Mouse (Mus musculus) ES-E14 (cell line): ENCODE measurements around the gene Arhgap17. TPM values are rescaled to one million over a fixed set of nuclear protein-coding genes. Genes with fewer than 3 reads are reported as not detected.
A peak's percentile ranks its signal among the peaks of the same experiment; 100 is the strongest.

Source experiments
- DNase-seq: peaks from one replicate; pipeline ENCODE4 v3.0.0-alpha.2; 2013; ENCODE audit warnings: low read depth, low spot score
- H3K27ac ChIP-seq: 2 replicates; pipeline ENCODE4 v1.5.1; 2012; ENCODE audit warnings: low read depth, mild to moderate bottlenecking, low read length, moderate library complexity, mixed read lengths; ENCODE audit not compliant: poor library complexity, insufficient read depth, severe bottlenecking
- H3K36me3 ChIP-seq: 2 replicates; pipeline ENCODE4 v1.6.1; 2012; ENCODE audit warnings: mild to moderate bottlenecking, low read length, moderate library complexity, mixed read lengths; ENCODE audit not compliant: control insufficient read depth, poor library complexity, insufficient read depth, severe bottlenecking
- H3K4me1 ChIP-seq, 2 experiments: fragments of 150-350 bp in 1 of 2; sonication (generic) in 1 of 2; 2 replicates each; pipeline ENCODE4 v1.6.1; 2012; ENCODE audit warnings: low read length in 2 of 2, mild to moderate bottlenecking in 1 of 2, mixed read lengths in 1 of 2; ENCODE audit not compliant: control insufficient read depth in 2 of 2, insufficient read depth in 2 of 2, poor library complexity in 1 of 2
- H3K4me3 ChIP-seq, 2 experiments: fragments of 150-350 bp in 1 of 2; sonication (generic) in 1 of 2; 2 replicates each; pipeline ENCODE4 v1.5.1; 2012; ENCODE audit warnings: low read length in 2 of 2, low read depth in 1 of 2, mild to moderate bottlenecking in 1 of 2, mixed read lengths in 1 of 2; ENCODE audit not compliant: insufficient read depth in 1 of 2, poor library complexity in 1 of 2, severe bottlenecking in 1 of 2
- H3K9ac ChIP-seq: 2 replicates; pipeline ENCODE4 v1.6.1; 2012; ENCODE audit warnings: low read depth, mild to moderate bottlenecking, low read length, mixed read lengths; ENCODE audit not compliant: poor library complexity, insufficient read depth, severe bottlenecking
- H3K9me3 ChIP-seq: fragments of 150-350 bp; sonication (generic); 2 replicates; pipeline ENCODE4 v1.6.1; 2012; ENCODE audit warnings: low read depth, mild to moderate bottlenecking, low read length; ENCODE audit not compliant: control insufficient read depth, insufficient read depth
- CHD2 ChIP-seq: IDR thresholded peaks from 2 replicates; pipeline ENCODE4 v1.6.1; 2014; ENCODE audit warnings: mild to moderate bottlenecking, low read depth, low read length, inconsistent platforms
- HCFC1 ChIP-seq: IDR thresholded peaks from 2 replicates; pipeline ENCODE4 v1.6.1; 2012; ENCODE audit warnings: low read length, inconsistent platforms, borderline replicate concordance; ENCODE audit not compliant: insufficient read depth
- MAFK ChIP-seq: IDR thresholded peaks from 2 replicates; pipeline ENCODE4 v1.6.1; 2014; ENCODE audit warnings: mild to moderate bottlenecking, low read depth, low read length, inconsistent platforms; ENCODE audit not compliant: insufficient read depth
- ZC3H11A ChIP-seq: IDR thresholded peaks from 2 replicates; pipeline ENCODE4 v1.6.1; 2012; ENCODE audit warnings: low read depth, mild to moderate bottlenecking, inconsistent platforms, low read length, borderline replicate concordance
- ZNF384 ChIP-seq: IDR thresholded peaks from 2 replicates; pipeline ENCODE4 v1.6.1; 2012; ENCODE audit warnings: low read depth, low read length, inconsistent platforms
- in situ Hi-C, 2 experiments: fragments of 600-800 bp; cut with MboI; formaldehyde crosslinking; loops; one replicate each; pipeline ENCODE4 v1.15.1; 2025; ENCODE audit warnings: low sequenced_read_pairs in 2 of 2, inconsistent platforms in 1 of 2; ENCODE audit not compliant: unreplicated experiment in 2 of 2
- total RNA-seq: library from RNA; depleted of rRNA; stranded (reverse); fragments of 300-350 nt; gene quantifications from 2 replicates; pipeline ENCODE4 v1.2.3, GENCODE M21; 2012

The Arhgap17 gene
- total RNA-seq, 1 experiment = 9.5 TPM

DNA sequence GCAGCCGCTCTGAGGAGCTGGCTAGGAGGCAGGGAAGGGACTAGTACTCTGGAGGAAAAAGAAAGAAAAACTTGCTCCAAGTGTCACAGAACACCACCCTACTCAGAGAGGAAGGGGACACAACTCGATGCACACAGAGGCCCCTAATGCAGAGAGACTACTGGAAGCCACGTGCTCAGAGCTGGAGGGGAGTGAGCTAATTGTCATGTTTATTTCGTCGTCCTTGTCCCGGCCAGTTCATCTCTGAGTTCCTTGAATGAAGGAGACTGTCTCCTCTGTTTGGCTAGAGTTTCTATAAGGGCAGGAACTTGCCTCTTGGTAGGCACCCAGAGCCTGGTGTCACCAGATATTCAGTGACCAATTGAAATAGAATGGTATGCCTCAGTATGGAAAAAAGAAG is 118.4 kb downstream of the Arhgap17 start:
- peak; percentile 19 for DNase-seq
- in situ Hi-C loops = no loop called here
- TF ChIP-seq MAFK (no peak), HCFC1 (no peak), CHD2 (no peak), ZC3H11A (no peak), ZNF384 (no peak)

GRCm38 (mm10) chr7:123248166-123248565 is 121.5 kb downstream of the Arhgap17 start:
- no peak overlapping the region for H3K4me3 ChIP-seq
- H3K9ac ChIP-seq = no peak overlapping the region
- peaks cover 3% of the 10 kb centered on the region; the same call in 1 of the 2 replicates for H3K36me3 ChIP-seq
- DNase-seq = no peak
- H3K27ac ChIP-seq = no peak overlapping the region
- H3K4me1 ChIP-seq = peaks cover 6 to 25% of the 10 kb centered on the region in 2 experiments
- no peak for TF ChIP-seq CHD2
- no peak for TF ChIP-seq HCFC1
- no peak for TF ChIP-seq ZC3H11A
- H3K9me3 ChIP-seq = no peaks in the 10 kb centered on the region
- in situ Hi-C loops = no loop called here

More for the DNA sequence above, 118.4 kb downstream of the Arhgap17 start:
- Histone ChIP-seq H3K36me3 (peaks cover 3% of the 10 kb centered on the region; the same call in 1 of the 2 replicates), H3K4me3 (no peak overlapping the region), H3K27ac (no peak overlapping the region), H3K9ac (0 out of 2 replicates have a peak overlapping the region, but pooled peaks have one; percentile 31), H3K9me3 (no peaks in the 10 kb centered on the region), H3K4me1 (peaks cover 6 to 28% of the 10 kb centered on the region in 2 experiments)

DNA sequence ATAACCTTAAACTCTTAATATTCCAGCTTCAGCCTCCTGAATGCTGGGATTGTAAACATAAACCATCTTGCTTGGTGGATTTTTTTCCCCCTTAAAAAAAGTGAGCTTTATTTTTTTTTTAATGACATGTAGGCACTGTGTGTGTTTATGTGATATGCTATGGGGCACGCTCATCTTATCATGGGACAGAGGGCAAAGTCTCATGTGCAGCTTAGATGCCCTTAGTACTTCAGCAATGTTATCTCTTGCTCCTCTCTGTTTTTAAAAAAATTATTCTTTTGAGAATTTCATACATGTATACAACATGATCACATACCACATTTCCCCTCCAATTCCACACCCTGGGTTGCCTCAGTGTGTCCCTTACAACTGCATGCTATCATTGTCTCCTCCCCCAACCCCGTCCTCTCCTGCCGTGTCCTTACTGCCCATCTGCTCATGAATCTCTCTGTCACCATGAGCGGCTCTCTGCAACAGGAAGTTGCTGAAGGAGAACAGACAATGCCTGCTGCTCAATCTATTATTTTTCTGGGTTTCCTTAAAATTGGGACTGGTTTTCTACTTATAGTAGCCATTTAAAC is 123.1 kb downstream of the Arhgap17 start:
- no peaks in the 10 kb centered on the region for H3K9me3 ChIP-seq
- in situ Hi-C loops = no loop called here

DNA sequence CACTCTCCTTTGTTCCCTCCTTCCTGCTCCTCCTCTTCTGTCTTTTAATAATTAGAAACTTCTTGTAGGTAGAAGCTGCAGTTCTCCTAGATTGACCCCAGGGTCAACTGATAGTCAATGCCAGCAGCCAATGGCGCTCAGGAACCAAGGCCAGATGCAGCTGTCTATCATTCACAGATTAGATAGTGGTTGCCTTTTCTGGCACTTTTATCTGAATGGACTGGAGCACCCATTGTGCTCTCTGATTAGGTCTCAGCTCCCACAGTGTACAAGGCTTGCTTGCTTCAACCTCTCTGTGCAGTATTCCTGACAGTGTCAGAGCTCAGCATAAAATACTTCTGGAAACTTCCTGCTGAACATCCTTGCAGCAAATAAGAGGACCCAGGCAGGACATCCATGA is 124.9 kb downstream of the Arhgap17 start:
- TF ChIP-seq CHD2 (no peak), ZC3H11A (no peak)

More for the DNA sequence above, 123.1 kb downstream of the Arhgap17 start:
- peaks cover 3 to 17% of the 10 kb centered on the region in 2 experiments for H3K4me1 ChIP-seq
- no peak overlapping the region for H3K9ac ChIP-seq
- H3K4me3 ChIP-seq = no peak overlapping the region
- TF ChIP-seq CHD2 (no peak), HCFC1 (no peak), ZC3H11A (no peak), MAFK (no peak), ZNF384 (no peak)
- no peak overlapping the region for H3K27ac ChIP-seq
- 0 out of 2 replicates have a peak, but pooled peaks cover 2% of the 10 kb centered on the region for H3K36me3 ChIP-seq
- DNase-seq = no peak

DNA sequence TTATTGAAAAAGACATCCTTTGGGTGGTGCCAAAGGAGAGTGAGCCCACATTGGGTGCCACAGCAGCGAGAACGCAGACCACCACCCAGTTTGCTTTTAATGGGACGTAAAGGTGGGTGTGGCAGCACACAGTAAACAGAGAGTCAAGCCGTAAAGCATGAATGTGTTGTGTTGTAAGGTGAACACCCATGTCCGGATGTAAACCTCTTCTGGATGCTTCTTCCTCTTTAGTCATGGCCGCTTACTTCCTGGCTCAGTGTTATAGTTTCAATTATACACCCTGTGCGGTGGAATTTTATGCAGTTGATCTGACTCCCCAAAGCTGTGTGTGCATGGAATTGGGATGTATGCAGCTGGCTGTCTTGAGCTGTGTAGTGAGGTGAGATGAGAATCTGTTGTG is 127.5 kb downstream of the Arhgap17 start:
- in situ Hi-C loops = no loop called here
- Histone ChIP-seq H3K9me3 (no peaks in the 10 kb centered on the region), H3K4me3 (no peak overlapping the region), H3K27ac (no peak overlapping the region), H3K4me1 (no peaks in the 10 kb centered on the region; a peak in 1 of 4 replicates), H3K9ac (no peak overlapping the region), H3K36me3 (peaks cover 9% of the 10 kb centered on the region; the same call in 1 of the 2 replicates)
- TF ChIP-seq ZC3H11A = no peak
- no peak for TF ChIP-seq HCFC1
- TF ChIP-seq MAFK = no peak
- TF ChIP-seq CHD2 = no peak
- no peak for TF ChIP-seq ZNF384
- no peak for DNase-seq

More for the DNA sequence above, 124.9 kb downstream of the Arhgap17 start:
- Histone ChIP-seq H3K9me3 (no peaks in the 10 kb centered on the region), H3K4me3 (no peak overlapping the region), H3K36me3 (peaks cover under 1% of the 10 kb centered on the region; the same call in 1 of the 2 replicates), H3K27ac (no peak overlapping the region), H3K9ac (no peak overlapping the region), H3K4me1 (peaks cover 0 to 10% of the 10 kb centered on the region in 2 experiments; a peak in 3 of 4 replicates)
- in situ Hi-C loops = no loop called here
- no peak for DNase-seq
